Mouse (Mus musculus) kidney, adult 8-10 months (tissue): ENCODE measurements around the gene Atp8b4.

Experiments
- DNase-seq, 2 experiments: peaks; one replicate each; pipeline ENCODE4 v3.0.0; 2022

Atp8b4 gene

GRCm38 (mm10) chr2:126283086-126283485 lies 217.4 kb downstream of the Atp8b4 start:
- no peak for DNase-seq

DNA sequence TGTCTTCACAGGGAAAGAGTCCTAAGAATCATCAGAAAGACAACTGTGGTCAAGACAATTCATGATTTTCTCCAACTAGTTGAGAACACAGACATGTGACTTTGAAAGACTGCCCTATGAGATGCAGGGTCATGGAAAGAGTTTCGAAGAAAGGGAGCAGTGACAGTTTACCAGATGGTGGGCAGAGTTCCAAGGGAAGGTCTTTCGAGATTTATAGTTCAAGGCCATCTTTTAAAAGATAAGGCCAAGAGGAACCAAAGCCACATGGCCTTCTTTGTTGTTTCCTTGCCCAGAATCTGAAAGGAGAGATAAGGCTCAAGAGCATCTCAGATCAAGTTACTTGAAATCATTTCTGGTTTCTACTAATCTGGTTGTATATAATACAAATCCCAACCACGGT lies 225.0 kb downstream of the Atp8b4 start:
- DNase-seq: no peak

DNA sequence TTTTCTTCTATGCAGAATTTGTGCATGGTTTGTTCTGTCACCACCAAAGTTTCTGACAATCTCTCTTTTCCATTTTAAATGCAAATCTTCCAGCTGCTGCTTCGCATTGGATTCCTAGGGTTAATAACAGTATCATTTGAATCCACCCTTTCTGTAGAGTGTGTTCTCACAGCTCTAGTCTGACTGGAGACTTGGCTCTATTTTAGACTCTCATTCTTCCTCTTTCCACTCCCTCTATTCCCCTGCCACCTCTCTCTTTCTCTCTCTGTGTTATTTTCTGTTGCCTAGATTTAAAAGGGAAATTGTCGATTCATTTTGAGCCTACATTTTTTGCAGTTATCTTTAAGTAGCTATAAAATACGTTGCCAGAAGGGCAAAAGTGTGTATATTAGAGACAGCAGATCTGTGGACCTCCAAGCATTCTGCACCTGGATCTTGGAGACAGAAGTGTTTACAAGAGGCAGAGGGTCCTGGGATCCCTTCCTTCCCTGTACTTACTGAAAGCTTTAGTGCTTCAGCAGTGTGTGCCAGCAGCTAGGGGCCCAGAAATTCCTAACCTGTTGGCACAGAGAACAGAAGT lies 225.6 kb downstream of the Atp8b4 start:
- no peak for DNase-seq

DNA sequence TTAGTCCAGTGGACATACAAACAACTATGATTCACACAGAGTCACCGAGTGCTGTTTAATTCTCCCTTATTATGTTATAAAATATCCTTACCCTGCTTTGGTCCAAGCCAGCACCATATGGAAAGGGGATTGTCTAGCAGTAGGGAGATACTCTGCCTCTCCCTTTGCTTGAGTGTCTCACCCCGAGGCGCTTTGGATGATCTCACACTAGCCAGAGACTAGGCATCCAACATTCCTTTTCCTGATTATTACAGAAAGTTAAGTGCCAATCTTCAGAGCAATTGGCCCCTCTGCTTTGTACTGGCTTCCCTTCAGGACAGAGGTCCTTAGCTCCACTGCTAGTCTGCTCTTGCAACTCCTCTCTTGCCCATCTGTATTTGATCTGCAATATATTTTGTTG lies 226.2 kb downstream of the Atp8b4 start:
- no peak for DNase-seq
